Mouse (Mus musculus): Measurements from ENCODE around the gene Tmcc3. TPM values are rescaled to one million over a fixed set of nuclear protein-coding genes. Genes with fewer than 3 reads are reported as not detected.
"Not testable (repeated sequence)": the region's sequence is repeated elsewhere in the genome, so short reads cannot be mapped to it uniquely, and the experiment has no call there.

Gene Tmcc3
- polyA plus RNA-seq, 1 experiment from 2014 or later, result 12.5 TPM

GRCm38 (mm10) chr10:94526834-94527233 is 215.1 kb downstream of the Tmcc3 start:
- H3K9me3 ChIP-seq (ENCODE audit: control insufficient read depth, low read length), result no peaks in the 10 kb centered on the region
- ATAC-seq (ENCODE audit: low FRiP score), result no peak

GRCm38 (mm10) chr10:94527248-94527647 is 215.5 kb downstream of the Tmcc3 start:
- ATAC-seq (ENCODE audit: low FRiP score) (no peak), DNase-seq (ENCODE audit: low spot score) (no peak)
- H3K9ac ChIP-seq, result no peak overlapping the region
- no peaks in the 10 kb centered on the region for H3K9me3 ChIP-seq (ENCODE audit: control insufficient read depth, low read length)
- H3K4me1 ChIP-seq (replicated peaks; ENCODE audit: control insufficient read depth, insufficient read depth, low read length), result peaks cover 16% of the 10 kb centered on the region
- no peaks in the 10 kb centered on the region for H3K36me3 ChIP-seq (replicated peaks; ENCODE audit: control insufficient read depth, insufficient read depth)
- no peaks in the 10 kb centered on the region for H3K27me3 ChIP-seq (ENCODE audit: control insufficient read depth, insufficient read depth, low read length)
- no peak overlapping the region for H3K4me2 ChIP-seq (replicated peaks)
- WGBS, result 89% methylated on average over 6 of the region's 6 CpGs
- no peak overlapping the region for H3K4me3 ChIP-seq (replicated peaks; ENCODE audit: low read length)
- H3K27ac ChIP-seq, result no peak overlapping the region

More at GRCm38 (mm10) chr10:94526834-94527233, 215.1 kb downstream of the Tmcc3 start:
- Histone ChIP-seq H3K4me3 (replicated peaks; ENCODE audit: low read length) (no peak overlapping the region), H3K27ac (no peak overlapping the region), H3K36me3 (replicated peaks; ENCODE audit: control insufficient read depth, insufficient read depth) (no peaks in the 10 kb centered on the region), H3K4me2 (replicated peaks) (no peak overlapping the region), H3K4me1 (replicated peaks; ENCODE audit: control insufficient read depth, insufficient read depth, low read length) (peaks cover 16% of the 10 kb centered on the region), H3K9ac (no peak overlapping the region), H3K27me3 (ENCODE audit: control insufficient read depth, insufficient read depth, low read length) (no peaks in the 10 kb centered on the region)
- no peak for DNase-seq (ENCODE audit: low spot score)
- 78% methylated on average over 8 of the region's 8 CpGs for WGBS

GRCm38 (mm10) chr10:94530079-94530478 is 218.3 kb downstream of the Tmcc3 start:
- Histone ChIP-seq H3K4me3 (replicated peaks; ENCODE audit: low read length) (no peak overlapping the region), H3K4me1 (replicated peaks; ENCODE audit: control insufficient read depth, insufficient read depth, low read length) (no peaks in the 10 kb centered on the region), H3K9ac (no peak overlapping the region), H3K4me2 (replicated peaks) (no peak overlapping the region), H3K27ac (no peak overlapping the region), H3K27me3 (ENCODE audit: control insufficient read depth, insufficient read depth, low read length) (no peaks in the 10 kb centered on the region), H3K9me3 (ENCODE audit: control insufficient read depth, low read length) (no peaks in the 10 kb centered on the region), H3K36me3 (replicated peaks; ENCODE audit: control insufficient read depth, insufficient read depth) (no peaks in the 10 kb centered on the region)
- DNase-seq (ENCODE audit: low spot score) (no peak), ATAC-seq (ENCODE audit: low FRiP score) (no peak)
- 65% methylated on average over 2 of the region's 2 CpGs for WGBS

GRCm38 (mm10) chr10:94531482-94531881 is 219.7 kb downstream of the Tmcc3 start:
- H3K4me3 ChIP-seq (replicated peaks; ENCODE audit: low read length), result no peak overlapping the region
- no peaks in the 10 kb centered on the region for H3K9me3 ChIP-seq (ENCODE audit: control insufficient read depth, low read length)
- ATAC-seq (ENCODE audit: low FRiP score) (no peak), DNase-seq (ENCODE audit: low spot score) (no peak)
- H3K27ac ChIP-seq, result no peak overlapping the region
- no peaks in the 10 kb centered on the region for H3K36me3 ChIP-seq (replicated peaks; ENCODE audit: control insufficient read depth, insufficient read depth)
- no peaks in the 10 kb centered on the region for H3K4me1 ChIP-seq (replicated peaks; ENCODE audit: control insufficient read depth, insufficient read depth, low read length)
- no peaks in the 10 kb centered on the region for H3K27me3 ChIP-seq (ENCODE audit: control insufficient read depth, insufficient read depth, low read length)
- no peak overlapping the region for H3K4me2 ChIP-seq (replicated peaks)
- H3K9ac ChIP-seq, result no peak overlapping the region

- Histone ChIP-seq H3K27ac (no peak overlapping the region), H3K9ac (no peak overlapping the region), H3K4me1 (replicated peaks; ENCODE audit: control insufficient read depth, insufficient read depth, low read length) (no peaks in the 10 kb centered on the region), H3K9me3 (ENCODE audit: control insufficient read depth, low read length) (no peaks in the 10 kb centered on the region), H3K36me3 (replicated peaks; ENCODE audit: control insufficient read depth, insufficient read depth) (no peaks in the 10 kb centered on the region), H3K4me2 (replicated peaks) (no peak overlapping the region), H3K4me3 (replicated peaks; ENCODE audit: low read length) (no peak overlapping the region), H3K27me3 (ENCODE audit: control insufficient read depth, insufficient read depth, low read length) (no peaks in the 10 kb centered on the region)
- WGBS, result 82% methylated on average over 6 of the region's 6 CpGs
- ATAC-seq (ENCODE audit: low FRiP score) (no peak), DNase-seq (ENCODE audit: low spot score) (no peak)
Measured at GRCm38 (mm10) chr10:94533081-94533724, 221.5 kb downstream of the Tmcc3 start.

GRCm38 (mm10) chr10:94538623-94539022 is 226.9 kb downstream of the Tmcc3 start:
- H3K9me3 ChIP-seq (ENCODE audit: control insufficient read depth, low read length); DNase-seq (ENCODE audit: low spot score); H3K4me3 ChIP-seq (replicated peaks; ENCODE audit: low read length); H3K36me3 ChIP-seq (replicated peaks; ENCODE audit: control insufficient read depth, insufficient read depth); H3K4me2 ChIP-seq (replicated peaks); ATAC-seq (ENCODE audit: low FRiP score); H3K27ac ChIP-seq; H3K4me1 ChIP-seq (replicated peaks; ENCODE audit: control insufficient read depth, insufficient read depth, low read length); H3K9ac ChIP-seq; H3K27me3 ChIP-seq (ENCODE audit: control insufficient read depth, insufficient read depth, low read length): not testable (repeated sequence)
- WGBS, result 92% methylated on average over 2 of the region's 2 CpGs

- Histone ChIP-seq H3K27me3 (ENCODE audit: control insufficient read depth, insufficient read depth, low read length) (no peaks in the 10 kb centered on the region), H3K4me1 (replicated peaks; ENCODE audit: control insufficient read depth, insufficient read depth, low read length) (peaks cover 16% of the 10 kb centered on the region), H3K27ac (no peak overlapping the region), H3K9me3 (ENCODE audit: control insufficient read depth, low read length) (0 out of 2 replicates have a peak, but pooled peaks cover 8% of the 10 kb centered on the region), H3K9ac (no peak overlapping the region), H3K4me3 (replicated peaks; ENCODE audit: low read length) (no peak overlapping the region), H3K4me2 (replicated peaks) (no peak overlapping the region), H3K36me3 (replicated peaks; ENCODE audit: control insufficient read depth, insufficient read depth) (no peaks in the 10 kb centered on the region)
- WGBS, result 80% methylated on average over 4 of the region's 4 CpGs
- no peak for ATAC-seq (ENCODE audit: low FRiP score)
- DNase-seq (ENCODE audit: low spot score), result no peak
Measured at GRCm38 (mm10) chr10:94540241-94540640, 228.5 kb downstream of the Tmcc3 start.

- no peaks in the 10 kb centered on the region for H3K27me3 ChIP-seq (ENCODE audit: control insufficient read depth, insufficient read depth, low read length)
- H3K9ac ChIP-seq, result no peak overlapping the region
- peaks cover 25% of the 10 kb centered on the region for H3K4me1 ChIP-seq (replicated peaks; ENCODE audit: control insufficient read depth, insufficient read depth, low read length)
- H3K27ac ChIP-seq, result no peak overlapping the region
- ATAC-seq (ENCODE audit: low FRiP score) (no peak), DNase-seq (ENCODE audit: low spot score) (no peak)
- H3K9me3 ChIP-seq (ENCODE audit: control insufficient read depth, low read length), result 0 out of 2 replicates have a peak, but pooled peaks cover 8% of the 10 kb centered on the region
- no peak overlapping the region for H3K4me3 ChIP-seq (replicated peaks; ENCODE audit: low read length)
- H3K4me2 ChIP-seq (replicated peaks), result no peak overlapping the region
- no peaks in the 10 kb centered on the region for H3K36me3 ChIP-seq (replicated peaks; ENCODE audit: control insufficient read depth, insufficient read depth)
- 71% methylated on average over 8 of the region's 8 CpGs for WGBS
Measured at GRCm38 (mm10) chr10:94543956-94544355, 232.2 kb downstream of the Tmcc3 start.

- H3K36me3 ChIP-seq (replicated peaks; ENCODE audit: control insufficient read depth, insufficient read depth), result no peaks in the 10 kb centered on the region
- DNase-seq (ENCODE audit: low spot score) (no peak), ATAC-seq (ENCODE audit: low FRiP score) (no peak)
- WGBS, result 12% methylated on average over 8 of the region's 8 CpGs
- H3K9me3 ChIP-seq (ENCODE audit: control insufficient read depth, low read length), result 0 out of 2 replicates have a peak, but pooled peaks cover 8% of the 10 kb centered on the region
- H3K4me3 ChIP-seq (replicated peaks; ENCODE audit: low read length), result no peak overlapping the region
- H3K27me3 ChIP-seq (ENCODE audit: control insufficient read depth, insufficient read depth, low read length), result no peaks in the 10 kb centered on the region
- H3K4me1 ChIP-seq (replicated peaks; ENCODE audit: control insufficient read depth, insufficient read depth, low read length), result peaks cover 25% of the 10 kb centered on the region
- H3K27ac ChIP-seq, result no peak overlapping the region
- H3K4me2 ChIP-seq (replicated peaks), result 0 out of 2 replicates have a peak overlapping the region, but pooled peaks have one; percentile 32
- H3K9ac ChIP-seq, result peak overlapping the region; percentile 28; the same call in 1 of the 2 replicates
Measured at GRCm38 (mm10) chr10:94544803-94545202, 233.1 kb downstream of the Tmcc3 start.
